8 mouse cellular contexts compared by ENCODE assay signal in the genomic region with DNA sequence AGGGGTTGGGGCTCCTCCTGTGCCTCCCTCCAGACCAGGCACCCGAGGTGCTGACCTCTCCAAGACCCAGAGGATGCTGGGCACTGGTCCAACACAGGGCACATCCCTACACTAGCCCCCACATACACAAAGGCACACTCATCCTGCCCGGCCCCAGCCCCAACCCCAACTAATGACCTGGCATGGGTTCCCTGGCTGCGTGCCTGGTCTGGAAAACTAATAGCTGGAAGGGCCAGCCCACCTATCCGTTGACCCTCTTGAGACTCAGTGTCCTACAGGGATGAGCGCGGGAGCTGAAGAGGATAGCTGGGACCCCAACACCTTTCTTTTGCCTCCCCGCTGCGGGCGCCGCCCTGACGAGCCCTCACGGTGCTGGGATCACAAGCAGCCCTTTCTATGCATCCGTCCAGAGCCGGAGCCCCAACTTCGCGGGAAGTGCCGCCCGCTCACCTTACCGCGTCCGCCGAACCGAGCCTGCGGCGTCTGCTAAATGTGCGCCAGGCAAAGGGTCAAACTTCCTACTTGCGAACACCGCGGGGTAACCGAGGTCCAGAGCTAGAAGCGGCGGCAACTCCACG. TPM values are rescaled to one million over a fixed set of nuclear protein-coding genes. Genes with fewer than 3 reads are reported as not detected.
A peak's percentile ranks its signal among the peaks of the same experiment; 100 is the strongest.
DNase-seq lines count a peak whose midpoint lies in the region; ATAC-seq and TF ChIP-seq lines count a peak whose summit lies in the region.

No protein-coding gene starts in this region.

- no peak overlapping the region for H3K9ac ChIP-seq in intestine, postnatal 0 days (ENCODE audit: low read depth, low read length)
- no peak overlapping the region for H3K9ac ChIP-seq in neural tube, embryonic 14.5 days (replicated peaks; ENCODE audit: low read depth, low read length)

- H3K4me2 ChIP-seq in intestine, postnatal 0 days (replicated peaks; ENCODE audit: low read depth) = peak overlapping the region; percentile 68
- H3K4me2 ChIP-seq in neural tube, embryonic 14.5 days (ENCODE audit: low read depth, low read length) = peak overlapping the region; percentile 42

- no peak for TF ChIP-seq CTCF in intestine, postnatal 0 days (IDR thresholded peaks at IDR 0.05; ENCODE audit: low read depth)

- under 1% methylated on average over 33 of the region's 33 CpGs for WGBS in intestine, postnatal 0 days
- 2% methylated on average over 33 of the region's 33 CpGs for whole genome bisulfite sequencing in neural tube, embryonic 14.5 days

- peaks cover 38% of the 10 kb centered on the region for H3K27me3 ChIP-seq in intestine, postnatal 0 days (replicated peaks; ENCODE audit: control insufficient read depth, insufficient read depth, low read length)
- peaks cover 33% of the 10 kb centered on the region for H3K27me3 ChIP-seq in neural tube, embryonic 14.5 days (ENCODE audit: control insufficient read depth, insufficient read depth, low read length)

- peak overlapping the region; percentile 36 for H3K4me3 ChIP-seq in intestine, postnatal 0 days (ENCODE audit: low read depth, low read length)
- peak overlapping the region; percentile 20 for H3K4me3 ChIP-seq in neural tube, embryonic 14.5 days (ENCODE audit: low read depth, low read length)

- no peaks in the 10 kb centered on the region for H3K4me1 ChIP-seq in intestine, postnatal 0 days (replicated peaks; ENCODE audit: control insufficient read depth, insufficient read depth, low read length)
- 0 out of 2 replicates have a peak, but pooled peaks cover 3% of the 10 kb centered on the region for H3K4me1 ChIP-seq in neural tube, embryonic 14.5 days (ENCODE audit: control insufficient read depth, insufficient read depth, low read length)

- no peaks in the 10 kb centered on the region; the same call in 1 of the 2 replicates for H3K36me3 ChIP-seq in intestine, postnatal 0 days (ENCODE audit: control insufficient read depth, insufficient read depth)
- H3K36me3 ChIP-seq in neural tube, embryonic 14.5 days (ENCODE audit: control insufficient read depth, insufficient read depth, low read length) = no peaks in the 10 kb centered on the region

- DNase-seq in cerebellum, adult 11-12 months = peak; percentile 82
- no peak for DNase-seq in cerebellum, postnatal 4 days (ENCODE audit: low spot score in 2 of 2)
- DNase-seq in retina, postnatal 1 day = peak; percentile 79
- DNase-seq in retina, embryonic 14.5 days (ENCODE audit: low spot score) = no peak
- DNase-seq in spleen, postnatal 10 days (ENCODE audit: low spot score in 2 of 2) = no peak
- DNase-seq in adrenal gland, postnatal 14 days = no peak

- H3K27ac ChIP-seq in intestine, postnatal 0 days (ENCODE audit: low read depth, low read length) = no peak overlapping the region
- no peak overlapping the region for H3K27ac ChIP-seq in neural tube, embryonic 14.5 days (ENCODE audit: low read depth, low read length)

- ATAC-seq in intestine, postnatal 0 days = peak; percentile 2; the same call in 1 of the 2 replicates
- ATAC-seq in neural tube, embryonic 14.5 days (ENCODE audit: low read depth) = no peak

- H3K9me3 ChIP-seq in intestine, postnatal 0 days (ENCODE audit: control insufficient read depth) = no peaks in the 10 kb centered on the region
- H3K9me3 ChIP-seq in neural tube, embryonic 14.5 days (ENCODE audit: control insufficient read depth, low read length) = no peaks in the 10 kb centered on the region

RNA-seq across cellular contexts. Expression of a gene that starts 1.1 kb away (rescaled TPM):
- 0.05 and 0.09 TPM in 2 replicates for polyA plus RNA-seq in intestine, postnatal 0 days (2015; fragmentation: Nextera tagmentation; extraction: Ambion mirVana)
- polyA plus RNA-seq in neural tube, embryonic 14.5 days (2014; fragmentation: Nextera tagmentation; extraction: Ambion mirVana) = 0.08 and 0.30 TPM in 2 replicates
- not detected in 2 replicates for total RNA-seq in adrenal gland, postnatal 14 days (2021)

RNA-seq across cellular contexts. Expression of a gene that starts 6.6 kb away (rescaled TPM):
- not detected in 2 replicates for polyA plus RNA-seq in intestine, postnatal 0 days (2015; fragmentation: Nextera tagmentation; extraction: Ambion mirVana)
- polyA plus RNA-seq in neural tube, embryonic 14.5 days (2014; fragmentation: Nextera tagmentation; extraction: Ambion mirVana) = not detected in 2 replicates
- 0.15 TPM in 1 of 2 replicates, not detected in the other for total RNA-seq in adrenal gland, postnatal 14 days (2021)

RNA-seq across cellular contexts. Expression of a gene that starts 6.6 kb away (rescaled TPM):
- 34.9 and 37.2 TPM in 2 replicates for polyA plus RNA-seq in intestine, postnatal 0 days (2015; fragmentation: Nextera tagmentation; extraction: Ambion mirVana)
- polyA plus RNA-seq in neural tube, embryonic 14.5 days (2014; fragmentation: Nextera tagmentation; extraction: Ambion mirVana) = 66.4 and 76.8 TPM in 2 replicates
- 112 and 122 TPM in 2 replicates for total RNA-seq in adrenal gland, postnatal 14 days (2021)

RNA-seq across cellular contexts. Expression of a gene that starts 31.8 kb away (rescaled TPM):
- 15.8 and 16.9 TPM in 2 replicates for polyA plus RNA-seq in intestine, postnatal 0 days (2015; fragmentation: Nextera tagmentation; extraction: Ambion mirVana)
- polyA plus RNA-seq in neural tube, embryonic 14.5 days (2014; fragmentation: Nextera tagmentation; extraction: Ambion mirVana) = 25.1 and 29.6 TPM in 2 replicates
- 19.8 and 20.9 TPM in 2 replicates for total RNA-seq in adrenal gland, postnatal 14 days (2021)

RNA-seq across cellular contexts. Expression of a gene that starts 34.3 kb away (rescaled TPM):
- 29.5 and 37.4 TPM in 2 replicates for polyA plus RNA-seq in intestine, postnatal 0 days (2015; fragmentation: Nextera tagmentation; extraction: Ambion mirVana)
- 21.1 and 24.6 TPM in 2 replicates for polyA plus RNA-seq in neural tube, embryonic 14.5 days (2014; fragmentation: Nextera tagmentation; extraction: Ambion mirVana)
- total RNA-seq in adrenal gland, postnatal 14 days (2021) = 18.8 and 23.8 TPM in 2 replicates

Comparison
In these comparisons a context has a peak if more than half of its experiments do, and no peak if none do; other contexts are left out.
1. DNase-seq: peak in cerebellum, adult 11-12 months (single experiment) and retina, postnatal 1 day (single experiment); none in cerebellum, postnatal 4 days (0 of 2), retina, embryonic 14.5 days (single experiment), spleen, postnatal 10 days (0 of 2) and adrenal gland, postnatal 14 days (single experiment).